Mouse (Mus musculus) cerebellum, postnatal 4 days (tissue): ENCODE data around the gene Lexm.
A peak's percentile ranks its signal among the peaks of the same experiment; 100 is the strongest.

ENCODE experiments used
- DNase-seq, 2 experiments: peaks; one replicate each; pipeline ENCODE4 v3.0.0; 2022; ENCODE audit warnings: low spot score in 2 of 2, mixed read lengths in 1 of 2

Gene Lexm

GRCm38 (mm10) chr4:106582428-106583153, 34.5 kb downstream of the Lexm start:
- no peak for DNase-seq

GRCm38 (mm10) chr4:106581865-106582204, 35.2 kb downstream of the Lexm start:
- DNase-seq = no peak

GRCm38 (mm10) chr4:106581176-106581864, 35.7 kb downstream of the Lexm start:
- DNase-seq = no peak

GRCm38 (mm10) chr4:106577511-106577910, 39.5 kb downstream of the Lexm start:
- DNase-seq = no peak

- no peak for DNase-seq
Measured at GRCm38 (mm10) chr4:106575022-106575421, 42.0 kb downstream of the Lexm start.

- no peak for DNase-seq
Measured at GRCm38 (mm10) chr4:106571081-106571724, 45.8 kb downstream of the Lexm start.

- DNase-seq = no peak
Measured at GRCm38 (mm10) chr4:106569680-106570079, 47.4 kb downstream of the Lexm start.

GRCm38 (mm10) chr4:106564161-106564560, 52.9 kb downstream of the Lexm start:
- no peak for DNase-seq

- no peak for DNase-seq
Measured at GRCm38 (mm10) chr4:106562837-106563790, 53.9 kb downstream of the Lexm start.

- DNase-seq = no peak
Measured at GRCm38 (mm10) chr4:106562006-106562405, 55.0 kb downstream of the Lexm start.

GRCm38 (mm10) chr4:106560846-106561781, 55.9 kb downstream of the Lexm start, which contains the start of gene Dhcr24:
TSS of gene Dhcr24 (plus strand) at chr4:106561038.
- peak; percentile 86 to 95 for DNase-seq

- peak in 1 of 2 experiments; percentile 13 for DNase-seq
Measured at GRCm38 (mm10) chr4:106560213-106560845, 56.7 kb downstream of the Lexm start.

- DNase-seq = no peak
Measured at GRCm38 (mm10) chr4:106559343-106560212, 57.5 kb downstream of the Lexm start.

GRCm38 (mm10) chr4:106557978-106558377, 59.1 kb downstream of the Lexm start:
- no peak for DNase-seq

GRCm38 (mm10) chr4:106557262-106557661, 59.8 kb downstream of the Lexm start:
- no peak for DNase-seq

- no peak for DNase-seq
Measured at GRCm38 (mm10) chr4:106550516-106551166, 66.4 kb downstream of the Lexm start.

- no peak for DNase-seq
Measured at GRCm38 (mm10) chr4:106548113-106548512, 68.9 kb downstream of the Lexm start.

GRCm38 (mm10) chr4:106546896-106547295, 70.1 kb downstream of the Lexm start:
- DNase-seq = no peak
